Mouse (Mus musculus) thymus, adult 2 months (tissue): ENCODE results near the gene Akap13.

Source experiments
- CTCF ChIP-seq: fragments of 200-500 bp; IDR thresholded peaks from 2 replicates; pipeline ENCODE4 v1.5.1; 2012; ENCODE audit warnings: mild to moderate bottlenecking, control low read depth, low read length, moderate library complexity, borderline replicate concordance; ENCODE audit not compliant: control insufficient read depth, poor library complexity, insufficient read depth; ENCODE audit errors: extremely low read depth
- POLR2A ChIP-seq: fragments of 200-500 bp; IDR thresholded peaks from 2 replicates; pipeline ENCODE4 v1.6.1; 2012; ENCODE audit warnings: mild to moderate bottlenecking, low read length, control low read depth, moderate library complexity; ENCODE audit not compliant: control insufficient read depth, poor library complexity, insufficient read depth; ENCODE audit errors: extremely low read depth

GRCm38 (mm10) chr7:75439570-75439969 is 15.8 kb upstream of the Akap13 start:
- TF ChIP-seq POLR2A (no peak), CTCF (no peak)
